Mouse (Mus musculus): ENCODE measurements around the gene Fam133b. TPM values are rescaled to one million over a fixed set of nuclear protein-coding genes. Genes with fewer than 3 reads are reported as not detected.
A peak's percentile ranks its signal among the peaks of the same experiment; 100 is the strongest.

Gene Fam133b
- polyA plus RNA-seq, 1 experiment from 2014 or later: 25.1 TPM

- no peak overlapping the region for H3K4me3 ChIP-seq (ENCODE audit: low read depth, low read length)
- no peaks in the 10 kb centered on the region for H3K36me3 ChIP-seq (ENCODE audit: control insufficient read depth, insufficient read depth, low read length)
- no peak overlapping the region for H3K9ac ChIP-seq (ENCODE audit: low read depth, low read length)
- 0 out of 2 replicates have a peak overlapping the region, but pooled peaks have one; percentile 25 for H3K27ac ChIP-seq (ENCODE audit: low read depth, low read length)
- H3K4me1 ChIP-seq (ENCODE audit: control insufficient read depth, insufficient read depth, low read length): peaks cover 22% of the 10 kb centered on the region
- 79% methylated on average over 4 of the region's 4 CpGs for WGBS (ENCODE audit: insufficient replicate concordance)
- H3K27me3 ChIP-seq (ENCODE audit: control insufficient read depth, insufficient read depth, low read length): no peaks in the 10 kb centered on the region
- ATAC-seq (replicated peaks; ENCODE audit: insufficient number of reproducible peaks, low FRiP score, low TSS enrichment): no peak
- no peak overlapping the region for H3K4me2 ChIP-seq
- H3K9me3 ChIP-seq (replicated peaks; ENCODE audit: control insufficient read depth, low read length): no peaks in the 10 kb centered on the region
Measured at GRCm38 (mm10) chr5:3503373-3503772, 40.3 kb upstream of the Fam133b start.

GRCm38 (mm10) chr5:3503836-3504323 lies 39.8 kb upstream of the Fam133b start:
- no peak overlapping the region for H3K27ac ChIP-seq (ENCODE audit: low read depth, low read length)
- peaks cover 23% of the 10 kb centered on the region for H3K4me1 ChIP-seq (ENCODE audit: control insufficient read depth, insufficient read depth, low read length)
- ATAC-seq (replicated peaks; ENCODE audit: insufficient number of reproducible peaks, low FRiP score, low TSS enrichment): no peak
- H3K9me3 ChIP-seq (replicated peaks; ENCODE audit: control insufficient read depth, low read length): no peaks in the 10 kb centered on the region
- no peak overlapping the region for H3K4me3 ChIP-seq (ENCODE audit: low read depth, low read length)
- H3K9ac ChIP-seq (ENCODE audit: low read depth, low read length): no peak overlapping the region
- no peak overlapping the region for H3K4me2 ChIP-seq
- 75% methylated on average over 9 of the region's 9 CpGs for WGBS (ENCODE audit: insufficient replicate concordance)
- H3K27me3 ChIP-seq (ENCODE audit: control insufficient read depth, insufficient read depth, low read length): no peaks in the 10 kb centered on the region
- H3K36me3 ChIP-seq (ENCODE audit: control insufficient read depth, insufficient read depth, low read length): no peaks in the 10 kb centered on the region

- no peaks in the 10 kb centered on the region for H3K27me3 ChIP-seq (ENCODE audit: control insufficient read depth, insufficient read depth, low read length)
- no peak overlapping the region for H3K4me2 ChIP-seq
- peaks cover 23% of the 10 kb centered on the region for H3K4me1 ChIP-seq (ENCODE audit: control insufficient read depth, insufficient read depth, low read length)
- no peak overlapping the region for H3K4me3 ChIP-seq (ENCODE audit: low read depth, low read length)
- H3K36me3 ChIP-seq (ENCODE audit: control insufficient read depth, insufficient read depth, low read length): no peaks in the 10 kb centered on the region
- WGBS (ENCODE audit: insufficient replicate concordance): 61% methylated on average over 4 of the region's 4 CpGs
- H3K9me3 ChIP-seq (replicated peaks; ENCODE audit: control insufficient read depth, low read length): no peaks in the 10 kb centered on the region
- ATAC-seq (replicated peaks; ENCODE audit: insufficient number of reproducible peaks, low FRiP score, low TSS enrichment): no peak
- no peak overlapping the region for H3K27ac ChIP-seq (ENCODE audit: low read depth, low read length)
- no peak overlapping the region for H3K9ac ChIP-seq (ENCODE audit: low read depth, low read length)
Measured at GRCm38 (mm10) chr5:3504453-3504852, 39.2 kb upstream of the Fam133b start.

GRCm38 (mm10) chr5:3505553-3505952 lies 38.1 kb upstream of the Fam133b start:
- no peaks in the 10 kb centered on the region for H3K36me3 ChIP-seq (ENCODE audit: control insufficient read depth, insufficient read depth, low read length)
- H3K9me3 ChIP-seq (replicated peaks; ENCODE audit: control insufficient read depth, low read length): no peaks in the 10 kb centered on the region
- peaks cover 23% of the 10 kb centered on the region for H3K4me1 ChIP-seq (ENCODE audit: control insufficient read depth, insufficient read depth, low read length)
- H3K4me3 ChIP-seq (ENCODE audit: low read depth, low read length): no peak overlapping the region
- 59% methylated on average over 2 of the region's 2 CpGs for WGBS (ENCODE audit: insufficient replicate concordance)
- no peaks in the 10 kb centered on the region for H3K27me3 ChIP-seq (ENCODE audit: control insufficient read depth, insufficient read depth, low read length)
- H3K9ac ChIP-seq (ENCODE audit: low read depth, low read length): no peak overlapping the region
- no peak overlapping the region for H3K4me2 ChIP-seq
- H3K27ac ChIP-seq (ENCODE audit: low read depth, low read length): no peak overlapping the region
- no peak for ATAC-seq (replicated peaks; ENCODE audit: insufficient number of reproducible peaks, low FRiP score, low TSS enrichment)

GRCm38 (mm10) chr5:3508480-3509381 lies 34.9 kb upstream of the Fam133b start:
- Histone ChIP-seq H3K9ac (ENCODE audit: low read depth, low read length) (no peak overlapping the region), H3K4me1 (ENCODE audit: control insufficient read depth, insufficient read depth, low read length) (peaks cover 2% of the 10 kb centered on the region; the same call in 1 of the 2 replicates), H3K27me3 (ENCODE audit: control insufficient read depth, insufficient read depth, low read length) (no peaks in the 10 kb centered on the region), H3K9me3 (replicated peaks; ENCODE audit: control insufficient read depth, low read length) (no peaks in the 10 kb centered on the region), H3K4me2 (no peak overlapping the region), H3K36me3 (ENCODE audit: control insufficient read depth, insufficient read depth, low read length) (no peaks in the 10 kb centered on the region), H3K27ac (ENCODE audit: low read depth, low read length) (no peak overlapping the region), H3K4me3 (ENCODE audit: low read depth, low read length) (no peak overlapping the region)
- WGBS (ENCODE audit: insufficient replicate concordance): 69% methylated on average over 7 of the region's 7 CpGs
- ATAC-seq (replicated peaks; ENCODE audit: insufficient number of reproducible peaks, low FRiP score, low TSS enrichment): no peak

- no peak for ATAC-seq (replicated peaks; ENCODE audit: insufficient number of reproducible peaks, low FRiP score, low TSS enrichment)
- H3K36me3 ChIP-seq (ENCODE audit: control insufficient read depth, insufficient read depth, low read length): no peaks in the 10 kb centered on the region
- H3K4me2 ChIP-seq: no peak overlapping the region
- H3K4me3 ChIP-seq (ENCODE audit: low read depth, low read length): no peak overlapping the region
- no peaks in the 10 kb centered on the region for H3K27me3 ChIP-seq (ENCODE audit: control insufficient read depth, insufficient read depth, low read length)
- H3K27ac ChIP-seq (ENCODE audit: low read depth, low read length): no peak overlapping the region
- peaks cover 2% of the 10 kb centered on the region; the same call in 1 of the 2 replicates for H3K4me1 ChIP-seq (ENCODE audit: control insufficient read depth, insufficient read depth, low read length)
- 76% methylated on average over 3 of the region's 3 CpGs for WGBS (ENCODE audit: insufficient replicate concordance)
- H3K9ac ChIP-seq (ENCODE audit: low read depth, low read length): no peak overlapping the region
- no peaks in the 10 kb centered on the region for H3K9me3 ChIP-seq (replicated peaks; ENCODE audit: control insufficient read depth, low read length)
Measured at GRCm38 (mm10) chr5:3509503-3509902, 34.1 kb upstream of the Fam133b start.

GRCm38 (mm10) chr5:3511097-3511795 lies 32.4 kb upstream of the Fam133b start:
- H3K4me1 ChIP-seq (ENCODE audit: control insufficient read depth, insufficient read depth, low read length): peaks cover 4% of the 10 kb centered on the region
- no peaks in the 10 kb centered on the region for H3K9me3 ChIP-seq (replicated peaks; ENCODE audit: control insufficient read depth, low read length)
- no peak overlapping the region for H3K27ac ChIP-seq (ENCODE audit: low read depth, low read length)
- no peaks in the 10 kb centered on the region for H3K27me3 ChIP-seq (ENCODE audit: control insufficient read depth, insufficient read depth, low read length)
- no peaks in the 10 kb centered on the region for H3K36me3 ChIP-seq (ENCODE audit: control insufficient read depth, insufficient read depth, low read length)
- 87% methylated on average over 10 of the region's 10 CpGs for WGBS (ENCODE audit: insufficient replicate concordance)
- no peak overlapping the region for H3K9ac ChIP-seq (ENCODE audit: low read depth, low read length)
- no peak for ATAC-seq (replicated peaks; ENCODE audit: insufficient number of reproducible peaks, low FRiP score, low TSS enrichment)
- no peak overlapping the region for H3K4me2 ChIP-seq
- no peak overlapping the region for H3K4me3 ChIP-seq (ENCODE audit: low read depth, low read length)

GRCm38 (mm10) chr5:3512584-3512983 lies 31.0 kb upstream of the Fam133b start:
- H3K4me3 ChIP-seq (ENCODE audit: low read depth, low read length): no peak overlapping the region
- no peak overlapping the region for H3K27ac ChIP-seq (ENCODE audit: low read depth, low read length)
- no peaks in the 10 kb centered on the region for H3K27me3 ChIP-seq (ENCODE audit: control insufficient read depth, insufficient read depth, low read length)
- H3K4me2 ChIP-seq: no peak overlapping the region
- ATAC-seq (replicated peaks; ENCODE audit: insufficient number of reproducible peaks, low FRiP score, low TSS enrichment): no peak
- H3K36me3 ChIP-seq (ENCODE audit: control insufficient read depth, insufficient read depth, low read length): no peaks in the 10 kb centered on the region
- peaks cover 4% of the 10 kb centered on the region for H3K4me1 ChIP-seq (ENCODE audit: control insufficient read depth, insufficient read depth, low read length)
- WGBS (ENCODE audit: insufficient replicate concordance): 48% methylated on average over 4 of the region's 4 CpGs
- H3K9me3 ChIP-seq (replicated peaks; ENCODE audit: control insufficient read depth, low read length): no peaks in the 10 kb centered on the region
- no peak overlapping the region for H3K9ac ChIP-seq (ENCODE audit: low read depth, low read length)
